Mouse (Mus musculus) C2C12 (cell line): Measurements from ENCODE around the gene Wnt4. TPM values are rescaled to one million over a fixed set of nuclear protein-coding genes. Genes with fewer than 3 reads are reported as not detected.

Experiments
- polyA plus RNA-seq: library from polyadenylated mRNA; unstranded; fragments of >200 nt; fragmentation: generic; extraction: Trizol; gene quantifications from one replicate; pipeline ENCODE4 v1.2.1, GENCODE M21; 2012; ENCODE audit warnings: missing spikeins

Gene Wnt4
- polyA plus RNA-seq, 1 experiment = 3.3 TPM

Other genes starting within 250 kb of the Wnt4 start
- 9.1 TPM for gene Zbtb40, start 228.7 kb upstream of the Wnt4 start, polyA plus RNA-seq
- 240 TPM for gene Cdc42, start 80.2 kb downstream of the Wnt4 start, polyA plus RNA-seq
- gene Cela3a, start 132.3 kb downstream of the Wnt4 start, polyA plus RNA-seq = not detected
- not detected for gene Cela3b, start 153.1 kb downstream of the Wnt4 start, polyA plus RNA-seq
- 0.06 TPM for gene 1700013G24Rik, start 175.8 kb downstream of the Wnt4 start, polyA plus RNA-seq
- 108 TPM for gene Hspg2, start 191.3 kb downstream of the Wnt4 start, polyA plus RNA-seq